Mouse (Mus musculus) hindbrain, postnatal 0 days (tissue): ENCODE data around the gene Btg4. TPM values are rescaled to one million over a fixed set of nuclear protein-coding genes. Genes with fewer than 3 reads are reported as not detected.
"Not testable (repeated sequence)": the region's sequence is repeated elsewhere in the genome, so short reads cannot be mapped to it uniquely, and the experiment has no call there.

Source experiments
- ATAC-seq: fragments of 200-750 bp; cut with Nextera tagmentation; 2 replicates; pipeline ENCODE4 v1.8.0; 2017; ENCODE audit warnings: mild to moderate bottlenecking, moderate TSS enrichment, moderate library complexity
- DNase-seq: peaks from one replicate; pipeline ENCODE4 v3.0.0-alpha.2; 2015; ENCODE audit warnings: low spot score
- H3K27ac ChIP-seq: fragments of 300-500 bp; sonication (generic); 2 replicates; pipeline ENCODE4 v1.5.1; 2014; ENCODE audit warnings: mild to moderate bottlenecking
- H3K27me3 ChIP-seq: fragments of 300-500 bp; sonication (generic); 2 replicates; pipeline ENCODE4 v1.6.1; 2014; ENCODE audit warnings: low read length, mixed read lengths; ENCODE audit not compliant: insufficient read depth
- H3K36me3 ChIP-seq: fragments of 300-500 bp; sonication (generic); 2 replicates; pipeline ENCODE4 v1.6.1; 2014; ENCODE audit warnings: low read length, mixed read lengths; ENCODE audit not compliant: insufficient read depth
- H3K4me1 ChIP-seq: fragments of 300-500 bp; sonication (generic); 2 replicates; pipeline ENCODE4 v1.6.1; 2014; ENCODE audit warnings: antibody characterized with exemption, low read length, mixed read lengths; ENCODE audit not compliant: insufficient read depth
- H3K4me2 ChIP-seq: fragments of 300-500 bp; sonication (generic); 2 replicates; pipeline ENCODE4 v1.6.1; 2014; ENCODE audit warnings: low read depth, mild to moderate bottlenecking, low read length, moderate library complexity, mixed read lengths
- H3K4me3 ChIP-seq: fragments of 300-500 bp; sonication (generic); 2 replicates; pipeline ENCODE4 v1.5.1; 2014; ENCODE audit warnings: low read length
- H3K9ac ChIP-seq: fragments of 300-500 bp; sonication (generic); replicated peaks from 2 replicates; pipeline ENCODE4 v1.6.1; 2014; ENCODE audit warnings: mild to moderate bottlenecking, low read length, moderate library complexity, mixed read lengths
- H3K9me3 ChIP-seq: fragments of 300-500 bp; sonication (generic); 2 replicates; pipeline ENCODE4 v1.6.1; 2016; ENCODE audit warnings: low read length, mixed read lengths
- CTCF ChIP-seq: IDR thresholded peaks from 2 replicates; pipeline ENCODE4 v1.5.1; 2016; ENCODE audit warnings: antibody characterized with exemption, control low read depth, low read depth
- WGBS: fragments of 180-500 bp; shearing (Covaris S2); extraction: QIAGEN DNeasy Blood & Tissue Kit; methylation state at CpG from one replicate; pipeline ENCODE4 v1.1.7; 2014; 5-methylcytosine and 5-hydroxymethylcytosine counted together
- polyA plus RNA-seq: library from polyadenylated mRNA; unstranded; fragments of >200 nt; fragmentation: Nextera tagmentation; extraction: Ambion mirVana; gene quantifications from 2 replicates; pipeline ENCODE4 v1.2.1, GENCODE M21; 2015
- total RNA-seq: library from RNA; depleted of rRNA; stranded (reverse); fragments of >200 nt; gene quantifications from 2 replicates; pipeline ENCODE4 v1.2.3, GENCODE M21; 2014

Gene Btg4
- total and polyA plus RNA-seq, 2 experiments from 2014 or later: not detected

DNA sequence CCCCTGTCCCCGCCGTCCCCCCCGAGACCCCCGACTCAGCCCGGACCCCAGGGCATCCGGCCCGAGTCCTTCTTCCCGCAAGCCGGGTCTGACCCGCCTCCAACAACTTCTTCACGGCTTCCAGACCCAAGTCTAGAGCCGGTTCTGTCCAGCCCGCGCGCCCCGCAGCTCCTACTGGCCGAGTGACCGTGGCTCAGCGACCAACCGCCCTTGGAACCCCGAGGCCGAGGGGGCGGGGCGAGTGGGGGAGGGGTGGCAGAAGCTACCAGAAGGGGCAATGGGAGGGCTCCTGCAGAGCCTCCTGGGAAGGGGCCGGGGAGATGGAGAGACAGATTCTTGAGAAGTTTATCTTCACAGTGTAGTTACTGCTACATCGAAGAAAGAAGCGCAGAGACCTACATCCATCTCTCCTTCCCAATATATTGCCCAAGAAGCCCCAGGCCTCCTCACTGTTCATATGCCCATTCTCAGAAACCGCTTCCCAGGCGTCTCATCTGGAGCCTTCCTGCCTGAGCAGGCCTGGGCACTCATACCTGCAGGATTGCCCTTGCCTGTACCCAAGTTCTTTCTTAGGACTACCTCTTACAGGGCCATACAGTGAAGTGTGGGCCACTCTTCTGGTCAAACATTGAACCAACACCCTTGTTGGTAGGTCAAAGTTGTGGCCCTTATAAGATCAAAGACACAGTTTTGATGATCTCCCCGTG is 43.3 kb downstream of the Btg4 start:
- Histone ChIP-seq H3K27me3 (no peaks in the 10 kb centered on the region), H3K36me3 (no peaks in the 10 kb centered on the region), H3K4me2 (peak overlapping the region; percentile 100), H3K9ac (peak overlapping the region; percentile 75), H3K4me1 (no peaks in the 10 kb centered on the region; the same call in 1 of the 2 replicates), H3K9me3 (no peaks in the 10 kb centered on the region), H3K27ac (peak overlapping the region; percentile 64), H3K4me3 (peak overlapping the region; percentile 65)
- 15% methylated on average over 30 of the region's 30 CpGs for WGBS
- peak; percentile 58 for DNase-seq
- no peak for TF ChIP-seq CTCF
- ATAC-seq: peak; percentile 87

DNA sequence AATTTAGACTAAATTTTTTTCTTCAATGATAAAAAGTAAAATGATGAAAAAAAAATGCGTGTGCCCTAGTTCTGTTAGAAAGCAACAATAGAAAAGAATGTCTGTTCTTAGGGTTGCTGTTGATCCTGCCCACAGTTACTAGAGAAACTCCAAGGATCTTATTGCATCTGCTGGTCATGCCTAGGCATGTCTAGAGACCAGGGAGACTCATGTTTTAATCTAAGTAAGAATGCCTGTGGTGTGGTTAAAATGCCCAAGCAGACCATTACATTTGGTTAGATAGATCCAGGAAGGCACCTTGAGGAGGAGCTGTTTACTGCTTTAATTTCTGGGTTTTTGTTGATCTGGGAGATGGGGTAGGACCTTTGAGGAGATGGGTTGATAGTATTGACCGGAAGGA is 45.0 kb downstream of the Btg4 start:
- ATAC-seq (no peak), DNase-seq (no peak)
- Histone ChIP-seq H3K27ac (no peak overlapping the region), H3K4me3 (no peak overlapping the region), H3K9ac (no peak overlapping the region), H3K4me1 (no peaks in the 10 kb centered on the region; the same call in 1 of the 2 replicates), H3K36me3 (no peaks in the 10 kb centered on the region), H3K27me3 (no peaks in the 10 kb centered on the region), H3K4me2 (no peak overlapping the region), H3K9me3 (no peaks in the 10 kb centered on the region)
- TF ChIP-seq CTCF: no peak
- 87% methylated on average over 2 of the region's 2 CpGs for WGBS

DNA sequence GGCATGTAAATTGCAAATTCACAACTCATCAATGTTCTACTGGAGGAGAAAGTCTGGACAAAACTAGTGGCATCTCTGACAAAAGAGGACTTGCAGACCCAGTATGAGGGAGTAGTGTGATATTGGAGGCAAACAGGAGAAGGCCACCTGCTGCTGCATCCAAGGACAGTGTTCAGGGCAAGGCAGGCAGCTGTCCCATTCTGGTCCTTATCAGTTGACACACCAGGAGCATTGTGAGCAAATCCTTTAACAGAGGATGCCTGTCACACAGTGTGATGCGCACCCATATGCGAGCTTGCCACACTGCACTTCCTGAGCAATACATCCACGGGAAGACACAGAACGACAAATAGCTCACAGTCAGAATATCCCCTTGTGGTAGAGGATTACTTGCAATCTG is 54.1 kb downstream of the Btg4 start:
- Histone ChIP-seq H3K27ac (no peak overlapping the region), H3K4me3 (no peak overlapping the region), H3K36me3 (no peaks in the 10 kb centered on the region), H3K27me3 (no peaks in the 10 kb centered on the region), H3K9ac (no peak overlapping the region), H3K9me3 (no peaks in the 10 kb centered on the region), H3K4me2 (no peak overlapping the region), H3K4me1 (no peaks in the 10 kb centered on the region)
- DNase-seq (no peak), ATAC-seq (no peak)
- WGBS: 76% methylated on average over 4 of the region's 4 CpGs
- no peak for TF ChIP-seq CTCF

DNA sequence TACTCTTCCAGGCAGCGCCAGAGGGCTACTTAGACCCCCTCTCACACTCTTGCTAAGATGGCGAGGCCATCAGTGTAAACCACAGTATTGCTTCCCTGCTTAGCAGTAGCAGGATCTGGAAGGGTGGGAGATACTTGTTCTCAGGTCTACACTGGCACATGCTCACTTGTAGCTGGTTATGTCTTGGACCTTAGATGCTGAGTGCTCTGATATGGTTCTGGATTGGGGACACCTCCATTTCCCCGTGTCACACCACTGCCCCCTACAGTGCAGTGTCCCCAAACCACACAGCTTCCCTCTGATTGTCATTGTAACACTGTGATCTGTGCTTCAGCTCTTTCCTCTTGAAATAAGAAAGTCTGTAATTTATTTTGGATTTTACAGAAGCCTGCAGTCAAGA is 76.3 kb downstream of the Btg4 start:
- H3K27ac ChIP-seq: no peak overlapping the region
- no peaks in the 10 kb centered on the region for H3K9me3 ChIP-seq
- no peak overlapping the region for H3K4me2 ChIP-seq
- H3K9ac ChIP-seq: no peak overlapping the region
- ATAC-seq (no peak), DNase-seq (no peak)
- 61% methylated on average over 3 of the region's 3 CpGs for WGBS
- H3K36me3 ChIP-seq: no peaks in the 10 kb centered on the region
- H3K27me3 ChIP-seq: no peaks in the 10 kb centered on the region
- H3K4me3 ChIP-seq: no peak overlapping the region
- TF ChIP-seq CTCF: peak; percentile 54
- H3K4me1 ChIP-seq: no peaks in the 10 kb centered on the region

DNA sequence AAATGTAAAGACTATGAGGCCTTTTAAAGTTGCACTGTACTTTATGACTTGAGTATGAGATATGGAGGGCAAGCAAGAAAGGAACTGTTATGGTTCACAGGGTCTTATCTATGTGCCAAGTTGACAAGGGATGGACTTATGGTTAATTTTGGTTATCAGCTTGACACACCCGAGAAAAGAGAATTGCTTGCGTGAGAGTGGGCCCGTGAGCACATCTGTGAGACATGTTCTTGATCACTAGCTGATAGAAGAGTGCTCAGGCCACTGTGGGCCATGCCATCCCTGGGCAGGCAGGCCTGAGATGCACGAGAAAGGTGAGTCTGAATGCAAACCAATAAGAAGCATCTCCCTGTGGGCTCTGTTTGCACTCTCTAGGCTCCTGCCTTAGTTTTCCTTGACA is 76.7 kb downstream of the Btg4 start:
- Histone ChIP-seq H3K4me3 (no peak overlapping the region), H3K27me3 (no peaks in the 10 kb centered on the region), H3K4me2 (no peak overlapping the region), H3K9me3 (no peaks in the 10 kb centered on the region), H3K27ac (no peak overlapping the region), H3K4me1 (no peaks in the 10 kb centered on the region), H3K9ac (no peak overlapping the region), H3K36me3 (no peaks in the 10 kb centered on the region)
- ATAC-seq (no peak), DNase-seq (no peak)
- TF ChIP-seq CTCF: no peak
- 88% methylated on average over 4 of the region's 4 CpGs for WGBS

DNA sequence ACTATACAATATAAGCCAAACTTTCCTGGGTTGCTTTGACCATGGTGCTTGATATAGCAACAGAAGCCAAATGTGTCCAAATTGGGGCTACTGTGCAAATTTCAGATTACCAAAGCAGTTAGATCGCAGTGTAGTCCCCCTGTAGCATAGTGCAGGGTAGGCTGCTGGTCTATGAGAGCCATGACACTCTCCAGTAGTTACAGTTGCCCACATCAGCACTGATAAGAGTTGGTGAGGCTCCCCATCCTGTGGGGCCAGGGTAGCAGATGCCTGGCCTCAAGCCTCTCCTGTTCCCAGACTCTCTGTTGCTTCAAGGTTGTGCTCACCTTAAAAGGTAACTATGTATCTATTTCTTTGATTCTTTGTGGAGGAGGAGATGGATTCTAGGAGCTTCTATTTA is 77.1 kb downstream of the Btg4 start:
- WGBS: 94% methylated on average over 1 of the region's 1 CpGs
- no peak for TF ChIP-seq CTCF

DNA sequence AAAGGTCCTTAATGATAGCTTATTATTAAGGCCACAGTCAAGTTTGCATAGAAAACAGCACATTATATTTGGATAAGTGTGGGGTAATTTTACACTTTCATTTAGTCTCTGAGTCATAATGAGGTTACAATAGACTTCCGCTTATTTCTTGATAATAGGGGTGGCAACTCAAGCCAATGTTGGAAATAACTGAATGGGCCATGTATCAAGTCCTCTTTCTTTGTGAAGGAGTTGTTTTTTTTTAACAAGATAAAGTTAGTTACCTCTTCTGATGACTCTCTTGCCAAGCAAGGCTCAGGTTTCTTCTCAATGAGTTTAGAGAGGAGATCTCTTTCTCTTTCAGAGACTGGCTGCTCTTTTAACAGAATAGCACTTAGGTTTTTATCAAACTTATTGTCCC is 77.6 kb downstream of the Btg4 start:
- no peak for TF ChIP-seq CTCF
- ATAC-seq (no peak), DNase-seq (no peak)
- Histone ChIP-seq H3K4me1 (no peaks in the 10 kb centered on the region), H3K9ac (no peak overlapping the region), H3K27me3 (no peaks in the 10 kb centered on the region), H3K9me3 (no peaks in the 10 kb centered on the region), H3K27ac (no peak overlapping the region), H3K36me3 (no peaks in the 10 kb centered on the region), H3K4me2 (no peak overlapping the region), H3K4me3 (no peak overlapping the region)
- WGBS: 98% methylated on average over 1 of the region's 1 CpGs

More for the DNA sequence above, 77.1 kb downstream of the Btg4 start:
- H3K4me1 ChIP-seq: no peaks in the 10 kb centered on the region
- H3K4me3 ChIP-seq: no peak overlapping the region
- ATAC-seq (no peak), DNase-seq (no peak)
- no peak overlapping the region for H3K9ac ChIP-seq
- no peaks in the 10 kb centered on the region for H3K36me3 ChIP-seq
- no peaks in the 10 kb centered on the region for H3K27me3 ChIP-seq
- H3K27ac ChIP-seq: no peak overlapping the region
- H3K9me3 ChIP-seq: no peaks in the 10 kb centered on the region
- no peak overlapping the region for H3K4me2 ChIP-seq

DNA sequence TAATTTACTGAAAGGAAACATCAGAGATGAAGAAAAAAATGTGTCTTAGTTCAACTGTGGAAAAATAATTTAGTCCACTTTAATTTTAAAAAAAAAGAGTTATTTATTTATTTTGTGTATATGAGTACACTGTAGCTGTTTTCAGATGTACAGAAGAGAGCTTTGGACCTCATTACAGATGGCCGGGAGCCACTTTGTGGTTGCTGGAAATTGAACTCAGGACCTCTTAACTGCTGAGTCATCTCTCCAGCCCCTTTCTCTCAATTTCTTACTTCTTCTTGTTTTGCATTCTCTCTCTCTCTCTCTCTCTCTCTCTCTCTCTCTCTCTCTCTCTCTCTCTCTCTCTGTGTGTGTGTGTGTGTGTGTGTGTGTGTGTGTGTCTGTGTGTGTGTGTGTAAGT is 78.7 kb downstream of the Btg4 start:
- H3K9me3 ChIP-seq, H3K27me3 ChIP-seq, ATAC-seq, H3K4me2 ChIP-seq, DNase-seq, H3K27ac ChIP-seq, H3K36me3 ChIP-seq, H3K9ac ChIP-seq, H3K4me3 ChIP-seq, H3K4me1 ChIP-seq: not testable (repeated sequence)
- WGBS: 84% methylated on average over 1 of the region's 1 CpGs
